In genomic region chr12:107052136-107052535, GRCm38 (mm10) we compare ENCODE assay signal across 24 mouse cellular contexts.
DNase-seq lines count a peak whose midpoint lies in the region; ATAC-seq lines count a peak whose summit lies in the region.
"Had no signal": no experiment of that assay in that cellular context is flagged by ENCODE, and none has a peak within 500 bp of the region (broad histone marks: within the 10 kb centered on the region; RNA-seq: fewer than 3 reads in every experiment).

No protein-coding gene starts in this region.

- H3K36me3 ChIP-seq in hindbrain, embryonic 16.5 days (ENCODE audit: control insufficient read depth, insufficient read depth, low read length) = no peaks in the 10 kb centered on the region
- H3K36me3 ChIP-seq: embryonic facial prominence, embryonic 10.5 days; forebrain, embryonic 15.5 days; hindbrain, embryonic 10.5 days; limb, embryonic 13.5 days; liver, embryonic 12.5 days; midbrain, embryonic 12.5 days had no signal

- no peak overlapping the region for H3K27ac ChIP-seq in hindbrain, embryonic 16.5 days (ENCODE audit: low read depth, low read length)
- H3K27ac ChIP-seq: embryonic facial prominence, embryonic 10.5 days; forebrain, embryonic 15.5 days; gastrocnemius, adult 2 months; hindbrain, embryonic 10.5 days; hindbrain, postnatal 0 days; limb, embryonic 13.5 days; liver, embryonic 12.5 days; midbrain, embryonic 12.5 days; stomach, postnatal 0 days had no signal

- DNase-seq in layer of hippocampus, adult 18-20 months (ENCODE audit: low spot score in 2 of 2) = peak; percentile 32 to 53
- DNase-seq in layer of hippocampus, postnatal 10 days (ENCODE audit: low spot score in 2 of 2) = no peak
- peak; percentile 40 to 44 for DNase-seq in right cerebral cortex, adult 2 months (ENCODE audit: low spot score in 2 of 2)
- DNase-seq in right cerebral cortex, postnatal 14 days = no peak
- DNase-seq in right cerebral cortex, postnatal 10 days (ENCODE audit: low spot score in 2 of 2) = peak; percentile 32 to 50
- DNase-seq in adrenal gland, postnatal 4 days (ENCODE audit: low spot score in 2 of 2) = no peak
- DNase-seq: adrenal gland, postnatal 25 days; cerebellum, adult 11 months; cerebellum, adult 9-11 months; gastrocnemius, adult 2 months; kidney, adult 9 months; kidney, postnatal 14 days; lung, adult 2 months; lung, postnatal 14 days had no signal

- no peak for ATAC-seq in hindbrain, embryonic 16.5 days
- ATAC-seq: forebrain, embryonic 15.5 days; hindbrain, postnatal 0 days; intestine, embryonic 16.5 days; liver, embryonic 12.5 days had no signal

- no peak overlapping the region for H3K4me2 ChIP-seq in hindbrain, embryonic 16.5 days (ENCODE audit: low read length)
- H3K4me2 ChIP-seq: forebrain, embryonic 15.5 days; limb, embryonic 13.5 days; liver, embryonic 12.5 days; midbrain, embryonic 12.5 days had no signal

- no peaks in the 10 kb centered on the region for H3K27me3 ChIP-seq in hindbrain, embryonic 16.5 days (replicated peaks; ENCODE audit: control insufficient read depth, insufficient read depth, low read length)
- H3K27me3 ChIP-seq: forebrain, embryonic 15.5 days; liver, embryonic 12.5 days; midbrain, embryonic 12.5 days had no signal

- H3K9ac ChIP-seq in hindbrain, embryonic 16.5 days (ENCODE audit: low read depth, low read length) = no peak overlapping the region
- H3K9ac ChIP-seq: forebrain, embryonic 15.5 days; limb, embryonic 13.5 days; liver, embryonic 12.5 days; midbrain, embryonic 12.5 days had no signal

- H3K4me3 ChIP-seq in hindbrain, embryonic 16.5 days (ENCODE audit: low read length) = no peak overlapping the region
- H3K4me3 ChIP-seq: embryonic facial prominence, embryonic 10.5 days; forebrain, embryonic 15.5 days; gastrocnemius, adult 2 months; hindbrain, embryonic 10.5 days; limb, embryonic 13.5 days; liver, embryonic 12.5 days; midbrain, embryonic 12.5 days had no signal

- whole genome bisulfite sequencing in hindbrain, embryonic 16.5 days = 91% methylated on average over 6 of the region's 6 CpGs

- H3K9me3 ChIP-seq in hindbrain, embryonic 16.5 days (ENCODE audit: control insufficient read depth, low read length) = no peaks in the 10 kb centered on the region
- H3K9me3 ChIP-seq: embryonic facial prominence, embryonic 10.5 days; forebrain, embryonic 15.5 days; hindbrain, embryonic 10.5 days; limb, embryonic 13.5 days; midbrain, embryonic 12.5 days had no signal

- H3K4me1 ChIP-seq in hindbrain, embryonic 16.5 days (ENCODE audit: control insufficient read depth, insufficient read depth, low read depth, low read length) = no peaks in the 10 kb centered on the region; the same call in 1 of the 2 replicates
- H3K4me1 ChIP-seq: embryonic facial prominence, embryonic 10.5 days; hindbrain, embryonic 10.5 days; limb, embryonic 13.5 days; liver, embryonic 12.5 days; midbrain, embryonic 12.5 days had no signal

Comparison
In these comparisons a context has a peak if more than half of its experiments do, and no peak if none do; other contexts are left out.
1. DNase-seq: peak in layer of hippocampus, adult 18-20 months (2 of 2), right cerebral cortex, adult 2 months (2 of 2) and right cerebral cortex, postnatal 10 days (2 of 2); none in layer of hippocampus, postnatal 10 days (0 of 2), right cerebral cortex, postnatal 14 days (single experiment) and adrenal gland, postnatal 4 days (0 of 2).